Comparison of ENCODE assay signal across 7 mouse cellular contexts in genomic region chrX:74282395-74283091, GRCm38 (mm10). TPM values are rescaled to one million over a fixed set of nuclear protein-coding genes. Genes with fewer than 3 reads are reported as not detected.
DNase-seq lines count a peak whose midpoint lies in the region; ATAC-seq and TF ChIP-seq lines count a peak whose summit lies in the region.

No protein-coding gene starts in this region.

- TF ChIP-seq CTCF in small intestine, adult 2 months (IDR thresholded peaks at IDR 0.05; ENCODE audit: extremely low read depth, insufficient read length, insufficient replicate concordance, low read depth, low read length) = no peak

- peak overlapping the region; percentile 63 for H3K4me2 ChIP-seq in midbrain, embryonic 12.5 days (replicated peaks)

- TF ChIP-seq POLR2A in small intestine, adult 2 months (IDR thresholded peaks at IDR 0.05; ENCODE audit: low read depth, low read length) = peak; percentile 46; the same call in 1 of the 2 replicates

- peaks cover 16% of the 10 kb centered on the region for H3K4me1 ChIP-seq in embryonic facial prominence, embryonic 10.5 days
- H3K4me1 ChIP-seq in limb, embryonic 10.5 days = peaks cover 14% of the 10 kb centered on the region
- peaks cover 16% of the 10 kb centered on the region; the same call in 1 of the 2 replicates for H3K4me1 ChIP-seq in midbrain, embryonic 12.5 days
- peaks cover 7% of the 10 kb centered on the region; the same call in 1 of the 2 replicates for H3K4me1 ChIP-seq in small intestine, adult 2 months (ENCODE audit: control insufficient read depth, insufficient read depth, insufficient read length, low read length)

- WGBS in embryonic facial prominence, embryonic 10.5 days = 17% methylated on average over 39 of the region's 39 CpGs
- WGBS in limb, embryonic 10.5 days = 19% methylated on average over 39 of the region's 39 CpGs
- WGBS in midbrain, embryonic 12.5 days = 23% methylated on average over 39 of the region's 39 CpGs
- WGBS in small intestine, adult 2 months = 15% methylated on average over 39 of the region's 39 CpGs

- H3K9ac ChIP-seq in midbrain, embryonic 12.5 days (replicated peaks) = peak overlapping the region; percentile 73

- no peaks in the 10 kb centered on the region; the same call in 1 of the 2 replicates for H3K27me3 ChIP-seq in embryonic facial prominence, embryonic 10.5 days (replicated peaks; ENCODE audit: low read depth, poor library complexity, severe bottlenecking)
- H3K27me3 ChIP-seq in limb, embryonic 10.5 days (ENCODE audit: low read depth, poor library complexity, severe bottlenecking) = peaks cover 34% of the 10 kb centered on the region
- no peaks in the 10 kb centered on the region for H3K27me3 ChIP-seq in midbrain, embryonic 12.5 days
- no peaks in the 10 kb centered on the region for H3K27me3 ChIP-seq in small intestine, adult 2 months (ENCODE audit: control insufficient read depth, insufficient read depth, low read length)

- DNase-seq in adrenal gland, postnatal 10 days = peak; percentile 89
- DNase-seq in embryonic facial prominence, embryonic 10.5 days (ENCODE audit: low spot score) = peak; percentile 86
- DNase-seq in kidney, adult 11 months = peak; percentile 88
- peak; percentile 80 for DNase-seq in limb, embryonic 10.5 days (ENCODE audit: low spot score)

- no peaks in the 10 kb centered on the region for H3K9me3 ChIP-seq in embryonic facial prominence, embryonic 10.5 days
- H3K9me3 ChIP-seq in limb, embryonic 10.5 days (replicated peaks) = no peaks in the 10 kb centered on the region
- no peaks in the 10 kb centered on the region for H3K9me3 ChIP-seq in midbrain, embryonic 12.5 days

- peak overlapping the region; percentile 73 for H3K4me3 ChIP-seq in embryonic facial prominence, embryonic 10.5 days
- peak overlapping the region; percentile 68 for H3K4me3 ChIP-seq in limb, embryonic 10.5 days
- peak overlapping the region; percentile 58 for H3K4me3 ChIP-seq in midbrain, embryonic 12.5 days
- H3K4me3 ChIP-seq in small intestine, adult 2 months (ENCODE audit: low read depth, low read length) = peak overlapping the region; percentile 72

- peak; percentile 74 for ATAC-seq in granulocyte monocyte progenitor cell, adult 5-6 weeks (replicated peaks; ENCODE audit: poor library complexity, severe bottlenecking)
- peak; percentile 78 for ATAC-seq in midbrain, embryonic 12.5 days (ENCODE audit: low FRiP score, low read depth)

- H3K27ac ChIP-seq in embryonic facial prominence, embryonic 10.5 days (replicated peaks) = peak overlapping the region; percentile 86
- peak overlapping the region; percentile 84 for H3K27ac ChIP-seq in limb, embryonic 10.5 days
- peak overlapping the region; percentile 60 for H3K27ac ChIP-seq in midbrain, embryonic 12.5 days (replicated peaks)
- peak overlapping the region; percentile 93 for H3K27ac ChIP-seq in small intestine, adult 2 months (ENCODE audit: insufficient read depth, low read depth, low read length)

- H3K36me3 ChIP-seq in embryonic facial prominence, embryonic 10.5 days (replicated peaks) = 0 out of 2 replicates have a peak, but pooled peaks cover 3% of the 10 kb centered on the region
- no peaks in the 10 kb centered on the region for H3K36me3 ChIP-seq in limb, embryonic 10.5 days
- H3K36me3 ChIP-seq in midbrain, embryonic 12.5 days = no peaks in the 10 kb centered on the region
- peaks cover 2% of the 10 kb centered on the region; the same call in 1 of the 2 replicates for H3K36me3 ChIP-seq in small intestine, adult 2 months (ENCODE audit: control insufficient read depth, insufficient read depth, low read length)

RNA-seq across cellular contexts. Expression of gene Dnase1l1, which starts 0.4 kb away (rescaled TPM):
- total RNA-seq in adrenal gland, postnatal 10 days (2021) = 10 to 100 TPM; 10.5 to 19.1 TPM
- 4.2 and 4.7 TPM in 2 replicates for polyA plus RNA-seq in embryonic facial prominence, embryonic 10.5 days (2016; fragmentation: Nextera tagmentation; extraction: Ambion mirVana)
- 28.6 and 34.8 TPM in 2 replicates for total RNA-seq in granulocyte monocyte progenitor cell, adult 5-6 weeks (2014; fragmentation: Nextera tagmentation)
- total RNA-seq in granulocyte monocyte progenitor cell, adult 5-6 weeks (2017) = 5.0 and 9.1 TPM in 2 replicates
- 3.4 and 5.0 TPM in 2 replicates for polyA plus RNA-seq in limb, embryonic 10.5 days (2016; fragmentation: Nextera tagmentation; extraction: Ambion mirVana)
- 4.6 and 5.3 TPM in 2 replicates for polyA plus RNA-seq in midbrain, embryonic 12.5 days (2016; fragmentation: Nextera tagmentation; extraction: Ambion mirVana)
- 13.0 and 13.9 TPM in 2 replicates for polyA plus RNA-seq in small intestine, adult 2 months (2012; rRNA removed)

RNA-seq across cellular contexts. Expression of gene Taz, which starts 0.8 kb away (rescaled TPM):
- total RNA-seq in adrenal gland, postnatal 10 days (2021) = 10 to 100 TPM; 57.6 to 90.8 TPM
- polyA plus RNA-seq in embryonic facial prominence, embryonic 10.5 days (2016; fragmentation: Nextera tagmentation; extraction: Ambion mirVana) = 68.8 and 70.4 TPM in 2 replicates
- total RNA-seq in granulocyte monocyte progenitor cell, adult 5-6 weeks (2014; fragmentation: Nextera tagmentation) = 29.2 and 47.6 TPM in 2 replicates
- total RNA-seq in granulocyte monocyte progenitor cell, adult 5-6 weeks (2017) = 30.8 and 41.0 TPM in 2 replicates
- 69.0 and 80.5 TPM in 2 replicates for polyA plus RNA-seq in limb, embryonic 10.5 days (2016; fragmentation: Nextera tagmentation; extraction: Ambion mirVana)
- polyA plus RNA-seq in midbrain, embryonic 12.5 days (2016; fragmentation: Nextera tagmentation; extraction: Ambion mirVana) = 88.4 and 92.9 TPM in 2 replicates
- polyA plus RNA-seq in small intestine, adult 2 months (2012; rRNA removed) = 65.7 and 80.7 TPM in 2 replicates

RNA-seq across cellular contexts. Expression of gene Rpl10, which starts 11.9 kb away (rescaled TPM):
- total RNA-seq in adrenal gland, postnatal 10 days (2021) = 100 to 1,000 TPM; 377 to 392 TPM
- 846 and 850 TPM in 2 replicates for polyA plus RNA-seq in embryonic facial prominence, embryonic 10.5 days (2016; fragmentation: Nextera tagmentation; extraction: Ambion mirVana)
- 5,642 and 5,847 TPM in 2 replicates for total RNA-seq in granulocyte monocyte progenitor cell, adult 5-6 weeks (2014; fragmentation: Nextera tagmentation)
- total RNA-seq in granulocyte monocyte progenitor cell, adult 5-6 weeks (2017) = 1,448 and 1,548 TPM in 2 replicates
- polyA plus RNA-seq in limb, embryonic 10.5 days (2016; fragmentation: Nextera tagmentation; extraction: Ambion mirVana) = 862 and 901 TPM in 2 replicates
- polyA plus RNA-seq in midbrain, embryonic 12.5 days (2016; fragmentation: Nextera tagmentation; extraction: Ambion mirVana) = 521 and 544 TPM in 2 replicates
- 750 and 1,062 TPM in 2 replicates for polyA plus RNA-seq in small intestine, adult 2 months (2012; rRNA removed)

RNA-seq across cellular contexts. Expression of gene Atp6ap1, which starts 14.4 kb away (rescaled TPM):
- total RNA-seq in adrenal gland, postnatal 10 days (2021) = 100 to 1,000 TPM; 121 to 125 TPM
- 86.4 and 91.5 TPM in 2 replicates for polyA plus RNA-seq in embryonic facial prominence, embryonic 10.5 days (2016; fragmentation: Nextera tagmentation; extraction: Ambion mirVana)
- 109 and 114 TPM in 2 replicates for total RNA-seq in granulocyte monocyte progenitor cell, adult 5-6 weeks (2014; fragmentation: Nextera tagmentation)
- 127 and 132 TPM in 2 replicates for total RNA-seq in granulocyte monocyte progenitor cell, adult 5-6 weeks (2017)
- 80.1 and 90.7 TPM in 2 replicates for polyA plus RNA-seq in limb, embryonic 10.5 days (2016; fragmentation: Nextera tagmentation; extraction: Ambion mirVana)
- polyA plus RNA-seq in midbrain, embryonic 12.5 days (2016; fragmentation: Nextera tagmentation; extraction: Ambion mirVana) = 118 and 119 TPM in 2 replicates
- polyA plus RNA-seq in small intestine, adult 2 months (2012; rRNA removed) = 119 and 169 TPM in 2 replicates

RNA-seq across cellular contexts. Expression of gene Gdi1, which starts 22.3 kb away (rescaled TPM):
- 100 to 1,000 TPM; 135 to 153 TPM for total RNA-seq in adrenal gland, postnatal 10 days (2021)
- 231 and 251 TPM in 2 replicates for polyA plus RNA-seq in embryonic facial prominence, embryonic 10.5 days (2016; fragmentation: Nextera tagmentation; extraction: Ambion mirVana)
- total RNA-seq in granulocyte monocyte progenitor cell, adult 5-6 weeks (2014; fragmentation: Nextera tagmentation) = 70.7 and 101 TPM in 2 replicates
- 15.4 and 20.4 TPM in 2 replicates for total RNA-seq in granulocyte monocyte progenitor cell, adult 5-6 weeks (2017)
- polyA plus RNA-seq in limb, embryonic 10.5 days (2016; fragmentation: Nextera tagmentation; extraction: Ambion mirVana) = 154 and 206 TPM in 2 replicates
- 616 and 685 TPM in 2 replicates for polyA plus RNA-seq in midbrain, embryonic 12.5 days (2016; fragmentation: Nextera tagmentation; extraction: Ambion mirVana)
- polyA plus RNA-seq in small intestine, adult 2 months (2012; rRNA removed) = 61.7 and 88.3 TPM in 2 replicates

Comparison
In these comparisons a context has a peak if more than half of its experiments do, and no peak if none do; other contexts are left out.
1. Peak in every context shown above with its lines: DNase-seq, ATAC-seq, H3K4me3 ChIP-seq and H3K27ac ChIP-seq.